Mouse (Mus musculus) gastrocnemius, postnatal 14 days (tissue): Measurements from ENCODE around the gene Ptk6. TPM values are rescaled to one million over a fixed set of nuclear protein-coding genes. Genes with fewer than 3 reads are reported as not detected.

Experiments used
- DNase-seq: peaks from one replicate; pipeline ENCODE4 v3.0.0; 2021; ENCODE audit warnings: mixed read lengths
- intact Hi-C: fragments of 180-260 bp; cut with DNase I; formaldehyde crosslinking; loops from one replicate; pipeline ENCODE4 v1.15.1; 2025; ENCODE audit warnings: low total_unique reads
- total RNA-seq, 2 experiments: library from RNA; stranded (reverse); gene quantifications; 2 replicates each; pipeline ENCODE4 v1.2.3; 2021

Ptk6 gene
- total RNA-seq, 2 experiments from 2014 or later = not detected

GRCm38 (mm10) chr2:181178471-181178870 lies 24.1 kb downstream of the Ptk6 start:
- DNase-seq = no peak
- intact Hi-C loops = no loop called here

- DNase-seq = no peak
- intact Hi-C loops = no loop called here
Measured at GRCm38 (mm10) chr2:181178015-181178414, 24.6 kb downstream of the Ptk6 start.

GRCm38 (mm10) chr2:181174646-181175045 lies 27.9 kb downstream of the Ptk6 start:
- intact Hi-C loops = no loop called here
- no peak for DNase-seq

- DNase-seq = no peak
- intact Hi-C loops = no loop called here
Measured at GRCm38 (mm10) chr2:181166469-181166868, 36.1 kb downstream of the Ptk6 start.

GRCm38 (mm10) chr2:181160821-181161220 lies 41.8 kb downstream of the Ptk6 start:
- intact Hi-C loops = no loop called here

GRCm38 (mm10) chr2:181159771-181160170 lies 42.8 kb downstream of the Ptk6 start:
- DNase-seq = no peak
- intact Hi-C loops = no loop called here

More at GRCm38 (mm10) chr2:181160821-181161220, 41.8 kb downstream of the Ptk6 start:
- no peak for DNase-seq

- peak; percentile 64 for DNase-seq
- intact Hi-C loops = no loop called here
Measured at GRCm38 (mm10) chr2:181159091-181159514, 43.5 kb downstream of the Ptk6 start.

GRCm38 (mm10) chr2:181158471-181158870 lies 44.1 kb downstream of the Ptk6 start:
- intact Hi-C loops = no loop called here
- DNase-seq = no peak

- no peak for DNase-seq
- intact Hi-C loops = no loop called here
Measured at GRCm38 (mm10) chr2:181157716-181158302, 44.8 kb downstream of the Ptk6 start.

- no peak for DNase-seq
- intact Hi-C loops = no loop called here
Measured at GRCm38 (mm10) chr2:181157180-181157579, 45.4 kb downstream of the Ptk6 start.

GRCm38 (mm10) chr2:181156248-181157121 lies 46.1 kb downstream of the Ptk6 start, which contains the start of gene Eef1a2:
TSS of gene Eef1a2 (minus strand) at chr2:181157014.
- peak; percentile 50 for DNase-seq
- intact Hi-C loops = no loop called here

- intact Hi-C loops = no loop called here
- DNase-seq = peak; percentile 65
Measured at GRCm38 (mm10) chr2:181155801-181156200, 46.8 kb downstream of the Ptk6 start.

- intact Hi-C loops = no loop called here
- no peak for DNase-seq
Measured at GRCm38 (mm10) chr2:181154831-181155415, 47.7 kb downstream of the Ptk6 start.

GRCm38 (mm10) chr2:181154361-181154760 lies 48.2 kb downstream of the Ptk6 start:
- no peak for DNase-seq
- intact Hi-C loops = no loop called here

GRCm38 (mm10) chr2:181153837-181154236 lies 48.8 kb downstream of the Ptk6 start:
- intact Hi-C loops = no loop called here
- DNase-seq = no peak

GRCm38 (mm10) chr2:181153131-181153530 lies 49.5 kb downstream of the Ptk6 start:
- intact Hi-C loops = no loop called here
- no peak for DNase-seq

GRCm38 (mm10) chr2:181152701-181153100 lies 49.9 kb downstream of the Ptk6 start:
- no peak for DNase-seq
- intact Hi-C loops = no loop called here

- intact Hi-C loops = no loop called here
- DNase-seq = no peak
Measured at GRCm38 (mm10) chr2:181150281-181150680, 52.3 kb downstream of the Ptk6 start.

- intact Hi-C loops = no loop called here
- DNase-seq = no peak
Measured at GRCm38 (mm10) chr2:181148318-181148955, 54.2 kb downstream of the Ptk6 start.
